Comparison of ENCODE assay signal across 36 mouse cellular contexts in genomic region chr10:119423821-119424534, GRCm38 (mm10). TPM values are rescaled to one million over a fixed set of nuclear protein-coding genes. Genes with fewer than 3 reads are reported as not detected.
DNase-seq lines count a peak whose midpoint lies in the region; ATAC-seq and TF ChIP-seq lines count a peak whose summit lies in the region.
"Had no signal": no experiment of that assay in that cellular context is flagged by ENCODE, and none has a peak within 500 bp of the region (broad histone marks: within the 10 kb centered on the region; RNA-seq: fewer than 3 reads in every experiment).

No protein-coding gene starts in this region.

- no peak overlapping the region for H3K9ac ChIP-seq in hindbrain, embryonic 14.5 days
- H3K9ac ChIP-seq in lung, embryonic 14.5 days, result no peak overlapping the region
- H3K9ac ChIP-seq: forebrain, embryonic 15.5 days; heart, embryonic 13.5 days; limb, embryonic 15.5 days; liver, embryonic 13.5 days; midbrain, embryonic 12.5 days had no signal

- 75% methylated on average over 11 of the region's 11 CpGs for WGBS in hindbrain, embryonic 14.5 days
- WGBS in hindbrain, embryonic 10.5 days, result 92% methylated on average over 11 of the region's 11 CpGs
- 80% methylated on average over 11 of the region's 11 CpGs for WGBS in lung, embryonic 14.5 days

- no peaks in the 10 kb centered on the region for H3K27me3 ChIP-seq in hindbrain, embryonic 14.5 days (ENCODE audit: control insufficient read depth, insufficient read depth, low read length)
- H3K27me3 ChIP-seq in hindbrain, embryonic 10.5 days (ENCODE audit: insufficient read depth, poor library complexity, severe bottlenecking), result no peaks in the 10 kb centered on the region
- H3K27me3 ChIP-seq in lung, embryonic 14.5 days (ENCODE audit: insufficient read depth, low read length), result no peaks in the 10 kb centered on the region
- H3K27me3 ChIP-seq: CH12.LX; forebrain, embryonic 15.5 days; heart, embryonic 13.5 days; limb, embryonic 15.5 days; liver, embryonic 13.5 days; midbrain, embryonic 12.5 days had no signal

- H3K4me1 ChIP-seq in hindbrain, embryonic 14.5 days (replicated peaks; ENCODE audit: control insufficient read depth, insufficient read depth, low read length), result no peaks in the 10 kb centered on the region
- H3K4me1 ChIP-seq in hindbrain, embryonic 10.5 days (replicated peaks), result no peaks in the 10 kb centered on the region
- H3K4me1 ChIP-seq in lung, embryonic 14.5 days (ENCODE audit: insufficient read depth), result no peaks in the 10 kb centered on the region
- H3K4me1 ChIP-seq: forebrain, embryonic 15.5 days; limb, embryonic 15.5 days; liver, embryonic 13.5 days; midbrain, embryonic 12.5 days had no signal

- peak; percentile 3 for DNase-seq in adrenal gland, adult 2 months
- no peak for DNase-seq in adrenal gland, postnatal 10 days
- DNase-seq in hindbrain, embryonic 14.5 days (ENCODE audit: low spot score), result peak; percentile 45
- DNase-seq in hindbrain, embryonic 10.5 days (ENCODE audit: low spot score), result no peak
- DNase-seq in lung, embryonic 14.5 days, result peak; percentile 13
- DNase-seq in lung, postnatal 36 days, result no peak
- peak; percentile 36 for DNase-seq in brain, adult 2 months (ENCODE audit: low read depth, low spot score)
- DNase-seq in lung, postnatal 4 days, result no peak
- DNase-seq: adrenal gland, adult 8-10 months; cerebellum, adult 11 months; cerebellum, adult 9-10 months; cerebellum, postnatal 36 days; gastrocnemius, postnatal 25 days; heart, postnatal 10 days; kidney, adult 11 months; kidney, postnatal 25 days; liver, embryonic 13.5 days; lung, adult 18-20 months; lung, postnatal 10 days; right cerebral cortex, adult 18-20 months; spleen, adult 18-20 months; thymus, adult 2 months; thymus, postnatal 36 days had no signal

- no peak for ATAC-seq in hindbrain, embryonic 14.5 days (ENCODE audit: low FRiP score)
- no peak for ATAC-seq in lung, embryonic 14.5 days (ENCODE audit: insufficient read depth)
- ATAC-seq: activated CD4-positive, CD25-positive, alpha-beta regulatory T cell, adult 4 months; forebrain, embryonic 15.5 days; inflammation-experienced regulatory T-cells, adult 6 months had no signal

- no peaks in the 10 kb centered on the region for H3K9me3 ChIP-seq in hindbrain, embryonic 14.5 days (ENCODE audit: control insufficient read depth, low read length)
- no peaks in the 10 kb centered on the region for H3K9me3 ChIP-seq in hindbrain, embryonic 10.5 days
- no peaks in the 10 kb centered on the region for H3K9me3 ChIP-seq in lung, embryonic 14.5 days (ENCODE audit: low read depth, low read length)
- H3K9me3 ChIP-seq: forebrain, embryonic 15.5 days; heart, embryonic 13.5 days; limb, embryonic 15.5 days; liver, embryonic 13.5 days; midbrain, embryonic 12.5 days had no signal

- H3K4me2 ChIP-seq in hindbrain, embryonic 14.5 days (replicated peaks), result no peak overlapping the region
- H3K4me2 ChIP-seq in lung, embryonic 14.5 days, result no peak overlapping the region
- H3K4me2 ChIP-seq: forebrain, embryonic 15.5 days; heart, embryonic 13.5 days; limb, embryonic 15.5 days; liver, embryonic 13.5 days; midbrain, embryonic 12.5 days had no signal

- no peak for TF ChIP-seq CTCF in lung, embryonic 14.5 days (IDR thresholded peaks at IDR 0.05; ENCODE audit: low read depth)

- H3K27ac ChIP-seq in hindbrain, embryonic 14.5 days, result no peak overlapping the region
- no peak overlapping the region for H3K27ac ChIP-seq in hindbrain, embryonic 10.5 days
- no peak overlapping the region for H3K27ac ChIP-seq in lung, embryonic 14.5 days (ENCODE audit: low read depth)
- H3K27ac ChIP-seq: forebrain, embryonic 15.5 days; heart, embryonic 13.5 days; layer of hippocampus, adult 2 months; left cerebral cortex, adult 2 months; limb, embryonic 15.5 days; liver, embryonic 13.5 days; midbrain, embryonic 12.5 days had no signal

- H3K4me3 ChIP-seq in hindbrain, embryonic 14.5 days (replicated peaks; ENCODE audit: low read length), result no peak overlapping the region
- no peak overlapping the region for H3K4me3 ChIP-seq in hindbrain, embryonic 10.5 days
- no peak overlapping the region for H3K4me3 ChIP-seq in lung, embryonic 14.5 days (ENCODE audit: low read depth, low read length)
- H3K4me3 ChIP-seq: forebrain, embryonic 15.5 days; heart, embryonic 13.5 days; layer of hippocampus, adult 2 months; left cerebral cortex, adult 2 months; limb, embryonic 15.5 days; liver, embryonic 13.5 days; midbrain, embryonic 12.5 days had no signal

- H3K36me3 ChIP-seq in hindbrain, embryonic 14.5 days (replicated peaks; ENCODE audit: control insufficient read depth, insufficient read depth), result no peaks in the 10 kb centered on the region
- no peaks in the 10 kb centered on the region for H3K36me3 ChIP-seq in hindbrain, embryonic 10.5 days
- H3K36me3 ChIP-seq in lung, embryonic 14.5 days (ENCODE audit: insufficient read depth), result no peaks in the 10 kb centered on the region
- H3K36me3 ChIP-seq: forebrain, embryonic 15.5 days; heart, embryonic 13.5 days; limb, embryonic 15.5 days; liver, embryonic 13.5 days; midbrain, embryonic 12.5 days had no signal

RNA-seq across cellular contexts. Expression of gene Grip1, which starts 29.7 kb away (rescaled TPM):
- total RNA-seq in adrenal gland, adult 2 months (2021), result under 1 TPM; 0.43 to 0.55 TPM
- polyA plus RNA-seq in adrenal gland, adult 2 months (2012; rRNA removed), result 0.11 and 0.17 TPM in 2 replicates
- 1 to 10 TPM; 1.5 to 1.7 TPM for total RNA-seq in adrenal gland, postnatal 10 days (2021)
- 18.5 and 20.9 TPM in 2 replicates for polyA plus RNA-seq in hindbrain, embryonic 14.5 days (2014; fragmentation: Nextera tagmentation; extraction: Ambion mirVana)
- polyA plus RNA-seq in hindbrain, embryonic 10.5 days (2016; fragmentation: Nextera tagmentation; extraction: Ambion mirVana), result 7.2 and 7.9 TPM in 2 replicates
- 2.5 and 2.6 TPM in 2 replicates for polyA plus RNA-seq in lung, embryonic 14.5 days (2014; fragmentation: Nextera tagmentation; extraction: Ambion mirVana)
- total RNA-seq: gastrocnemius, adult 18-20 months; hematopoietic stem cell, adult 5-6 weeks; megakaryocyte progenitor cell, adult 5-6 weeks; neutrophil, adult 5-6 weeks had no signal

Comparison
In these comparisons a context has a peak if more than half of its experiments do, and no peak if none do; other contexts are left out.
1. DNase-seq: peak in adrenal gland, adult 2 months (single experiment), hindbrain, embryonic 14.5 days (single experiment), lung, embryonic 14.5 days (single experiment) and brain, adult 2 months (single experiment); none in adrenal gland, postnatal 10 days (single experiment), hindbrain, embryonic 10.5 days (single experiment), lung, postnatal 36 days (single experiment) and lung, postnatal 4 days (0 of 2).